Mouse (Mus musculus) gastrocnemius, adult 8-10 months (tissue): ENCODE measurements around the gene Mpnd. TPM values are rescaled to one million over a fixed set of nuclear protein-coding genes. Genes with fewer than 3 reads are reported as not detected.

Experiments
- DNase-seq, 2 experiments: peaks; one replicate each; pipeline ENCODE4 v3.0.0; 2022; ENCODE audit warnings: low spot score in 2 of 2
- total RNA-seq, 4 experiments: library from RNA; stranded (reverse); gene quantifications; 2 replicates each; pipeline ENCODE4 v1.2.4; 2022

The Mpnd gene
- total RNA-seq, 4 experiments from 2014 or later = 41.3 to 55.2 (median 42.4) TPM

DNA sequence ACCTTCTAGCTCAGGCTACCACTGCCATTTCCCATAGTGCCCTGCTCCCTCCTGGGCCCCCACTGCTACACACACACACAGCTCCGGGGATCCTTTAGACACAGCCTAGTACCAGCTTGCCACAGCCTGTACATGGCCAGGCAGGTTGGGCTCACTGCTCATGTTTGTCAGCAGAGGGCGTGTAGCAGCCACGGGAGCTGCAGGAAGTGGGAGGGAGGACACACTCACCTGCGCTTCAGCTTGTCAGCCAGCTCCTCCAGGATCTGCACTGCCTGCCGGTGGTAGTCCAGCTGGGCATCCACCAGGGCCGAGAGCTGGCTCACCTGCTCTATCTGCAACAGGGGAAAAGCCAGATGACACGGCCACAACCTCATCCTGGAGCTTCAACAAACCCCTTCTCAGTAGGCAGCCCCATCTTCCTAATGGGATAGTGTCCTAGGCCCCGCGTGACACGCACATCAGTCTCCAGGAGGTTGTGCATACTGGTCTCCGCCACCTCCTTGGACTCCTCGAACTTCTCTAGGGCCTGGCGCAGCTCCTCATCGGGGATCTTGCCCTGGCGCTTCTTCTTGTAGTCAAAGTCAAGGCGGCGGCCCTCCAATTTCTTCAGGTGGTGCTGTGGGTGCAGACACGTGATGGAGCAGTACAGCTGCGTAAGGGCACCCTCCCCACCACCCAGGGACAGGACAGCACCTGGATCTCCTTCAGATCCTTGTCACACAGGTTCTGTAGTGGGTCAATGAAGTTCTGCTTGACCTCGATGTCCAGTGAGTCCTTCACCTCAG is 13.0 kb downstream of the Mpnd start:
- DNase-seq = peak in 1 of 2 experiments; percentile 5

DNA sequence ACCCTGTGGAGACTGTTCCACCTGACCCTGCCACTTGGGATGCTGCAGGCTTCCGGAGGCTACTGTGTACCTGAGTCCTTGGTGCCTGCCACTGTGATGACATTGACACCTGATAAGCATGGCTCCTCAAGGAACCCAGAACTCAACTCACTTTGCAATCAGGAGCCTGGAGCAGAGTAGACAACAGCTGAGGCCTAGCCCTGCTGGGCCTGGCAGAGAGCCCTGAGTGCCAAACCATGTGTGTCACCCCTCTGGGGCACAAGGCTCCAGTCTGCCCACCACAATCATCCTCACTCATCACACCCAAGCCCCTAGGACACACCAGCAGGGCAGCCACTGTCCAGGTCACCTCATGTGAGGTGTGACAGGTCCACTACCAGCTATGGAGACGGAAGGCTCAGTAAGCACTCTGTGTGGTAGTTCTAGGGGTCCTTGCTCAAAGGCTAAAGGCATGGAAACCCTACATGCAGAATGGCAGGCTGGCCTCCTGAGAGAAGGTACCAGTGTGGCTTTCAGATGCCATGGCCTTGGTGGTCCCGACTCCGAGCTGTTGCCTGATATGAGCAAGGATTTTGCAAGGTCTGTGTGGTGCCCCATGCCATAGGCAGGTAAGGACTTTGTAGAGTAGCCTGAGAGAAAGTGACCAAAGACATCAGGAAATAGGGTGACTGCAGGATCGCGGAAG is 15.0 kb downstream of the Mpnd start:
- no peak for DNase-seq

DNA sequence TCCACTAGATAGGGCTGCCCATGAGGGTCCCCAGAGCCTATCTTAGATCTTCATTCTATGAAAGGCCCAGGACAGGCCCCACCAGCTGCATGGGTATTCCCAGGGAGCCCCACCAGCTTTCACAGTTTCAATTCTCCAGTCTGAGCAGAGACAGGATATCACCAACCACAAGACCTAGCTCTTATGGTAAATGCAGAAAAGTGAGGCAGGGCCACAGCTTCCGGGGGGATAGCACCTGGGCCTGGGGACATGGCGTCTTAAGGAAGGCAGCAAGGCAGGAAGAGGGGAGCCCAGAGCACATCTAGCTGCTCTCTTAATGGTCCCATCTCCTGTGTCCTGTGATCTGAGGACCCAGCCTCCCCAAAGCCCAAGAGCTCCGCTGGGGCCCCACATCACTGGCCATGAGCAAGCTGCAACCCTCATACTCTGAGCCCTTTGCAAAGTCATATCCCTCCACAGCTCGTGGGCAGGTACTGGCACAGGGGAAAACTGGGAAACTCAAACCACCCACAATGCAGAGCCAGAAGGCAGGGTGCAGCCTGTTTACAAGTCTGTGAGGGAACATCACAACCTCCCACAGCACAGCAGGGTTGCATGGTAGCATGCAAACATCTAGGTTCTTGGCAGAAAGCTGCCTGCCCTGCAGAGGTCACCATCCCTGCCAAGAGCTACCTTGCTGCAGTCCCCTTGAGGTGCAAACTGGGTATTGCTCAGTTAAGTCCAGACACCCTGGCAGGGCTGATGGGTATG is 15.8 kb downstream of the Mpnd start:
- DNase-seq = no peak

DNA sequence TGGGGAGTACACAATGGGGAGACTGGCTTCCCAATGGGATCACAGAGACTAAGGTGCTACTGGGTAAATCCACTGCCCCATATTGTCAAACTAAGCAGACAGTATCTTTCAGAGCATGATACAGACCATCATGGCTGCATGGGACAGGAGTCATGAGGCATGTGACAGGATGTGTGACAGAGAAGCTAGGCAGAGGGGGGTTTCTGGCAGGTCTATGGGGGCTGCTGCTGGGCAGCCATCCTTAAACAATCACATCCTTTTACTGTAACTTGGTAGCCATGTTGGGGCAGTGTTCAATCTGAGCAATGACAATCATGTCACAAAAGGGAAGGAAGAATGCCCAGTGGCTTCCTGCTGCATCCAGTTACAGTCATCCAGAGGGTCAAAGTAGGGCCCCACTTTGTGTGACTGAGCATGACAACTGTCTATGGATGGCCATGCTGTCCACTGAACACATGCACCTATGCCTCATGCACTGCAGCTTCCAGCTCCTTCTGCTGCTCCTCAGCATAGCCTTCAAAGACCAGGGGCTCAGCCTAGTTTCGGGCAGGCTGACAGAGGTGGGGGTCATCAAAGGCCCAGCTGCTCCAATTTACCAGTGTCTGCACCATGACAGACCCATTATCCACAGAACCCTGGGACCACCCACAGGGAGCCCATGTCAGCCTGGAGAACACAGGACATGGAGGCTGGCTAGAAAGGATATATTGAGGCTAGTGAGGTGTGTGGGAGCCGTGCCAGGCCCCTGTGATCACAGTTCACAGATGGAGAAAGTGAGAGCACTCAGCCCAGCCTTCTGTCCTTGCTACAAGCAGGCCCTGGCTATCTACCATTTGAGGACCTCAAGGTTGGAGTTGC is 16.8 kb downstream of the Mpnd start:
- peak in 1 of 2 experiments; percentile 7 for DNase-seq

DNA sequence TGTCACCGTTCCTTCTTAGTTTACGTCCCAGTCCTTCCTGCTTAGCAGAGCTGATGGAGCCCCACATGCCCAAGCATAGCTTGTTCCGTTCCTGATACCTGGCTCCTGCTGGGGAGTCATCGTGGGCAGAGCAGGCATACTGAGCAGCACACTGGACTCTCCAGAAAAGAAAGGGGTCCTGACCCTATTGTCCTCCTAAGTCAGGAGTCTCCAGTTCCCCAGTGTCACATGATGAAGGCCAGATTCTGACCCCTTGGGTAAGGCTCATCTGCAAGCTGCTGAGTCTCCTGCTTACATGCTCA is 17.4 kb downstream of the Mpnd start:
- DNase-seq = no peak

DNA sequence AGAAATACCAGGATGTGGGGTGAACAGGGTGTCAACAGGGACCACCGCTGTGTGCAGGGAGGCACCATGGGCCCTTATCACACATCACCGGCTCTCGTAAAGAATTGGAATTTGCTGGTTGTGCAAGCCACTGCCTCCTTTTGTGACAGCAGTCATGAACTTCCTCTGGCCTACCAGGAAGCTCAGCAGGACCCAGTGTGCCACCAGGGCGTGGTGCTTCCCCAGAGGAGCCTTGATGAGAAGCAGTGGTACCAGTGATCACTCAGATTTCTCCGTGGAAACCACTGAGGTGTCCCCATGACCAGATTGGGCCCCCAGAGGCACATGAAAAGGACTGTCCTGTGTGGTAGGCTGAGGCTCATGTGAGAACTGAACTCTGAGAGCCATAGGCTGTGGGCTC is 17.9 kb downstream of the Mpnd start:
- DNase-seq = peak in 1 of 2 experiments; percentile 5

DNA sequence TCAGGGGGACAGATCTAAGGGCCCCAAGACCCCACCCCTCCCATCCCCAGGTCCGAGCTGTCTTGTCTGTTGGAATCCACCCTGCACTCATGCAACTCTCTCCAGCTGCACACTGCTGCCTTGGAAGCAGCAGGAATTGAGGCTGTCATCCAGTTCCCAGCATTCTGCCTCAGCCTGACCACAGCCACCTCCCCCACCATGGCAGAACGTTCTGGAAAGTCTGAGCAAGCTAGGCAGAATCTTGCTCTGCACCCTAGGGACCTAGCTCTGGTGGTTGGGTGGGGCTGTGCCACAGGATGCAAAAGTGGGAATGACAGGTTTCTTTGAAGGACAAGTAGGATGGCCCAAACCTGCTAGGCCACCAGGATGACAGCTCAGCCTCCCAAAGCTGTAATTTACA is 19.0 kb downstream of the Mpnd start:
- DNase-seq = peak in 1 of 2 experiments; percentile 3

DNA sequence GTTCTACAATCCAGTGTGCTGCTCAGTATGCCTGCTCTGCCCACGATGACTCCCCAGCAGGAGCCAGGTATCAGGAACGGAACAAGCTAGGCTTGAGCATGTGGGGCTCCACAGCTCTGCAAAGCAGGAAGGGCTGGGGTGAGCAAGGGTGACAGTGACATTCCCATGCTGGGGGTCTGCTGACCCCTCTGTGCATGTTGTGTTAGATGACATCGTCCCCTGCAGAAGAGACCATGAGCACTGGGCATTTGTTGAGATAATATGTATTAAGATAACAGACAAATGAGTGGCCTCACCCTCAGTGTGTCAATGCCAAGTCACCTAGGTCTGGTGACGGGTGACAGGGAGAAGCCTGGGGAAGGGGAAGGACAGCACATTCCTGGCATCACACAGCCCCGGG is 19.4 kb downstream of the Mpnd start:
- DNase-seq = no peak

DNA sequence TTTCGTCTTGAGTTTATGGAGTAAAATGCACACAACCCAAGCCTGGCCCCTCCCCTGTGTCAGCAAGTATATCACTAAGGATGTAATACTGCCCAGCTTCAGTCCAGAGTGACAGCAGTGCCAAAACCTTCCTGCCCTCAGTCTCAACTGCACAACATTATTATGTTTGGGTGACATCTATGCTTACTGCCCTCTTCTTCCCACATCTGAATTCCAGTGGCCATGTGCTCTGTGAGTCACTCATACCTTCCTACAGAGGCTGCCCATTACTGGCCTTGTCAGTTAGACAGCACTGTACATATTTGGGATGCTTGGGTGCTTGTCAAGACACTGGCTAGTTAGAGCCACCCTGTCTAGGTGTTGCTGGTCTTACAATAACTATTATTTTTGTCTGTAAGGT is 20.8 kb downstream of the Mpnd start:
- DNase-seq = no peak

DNA sequence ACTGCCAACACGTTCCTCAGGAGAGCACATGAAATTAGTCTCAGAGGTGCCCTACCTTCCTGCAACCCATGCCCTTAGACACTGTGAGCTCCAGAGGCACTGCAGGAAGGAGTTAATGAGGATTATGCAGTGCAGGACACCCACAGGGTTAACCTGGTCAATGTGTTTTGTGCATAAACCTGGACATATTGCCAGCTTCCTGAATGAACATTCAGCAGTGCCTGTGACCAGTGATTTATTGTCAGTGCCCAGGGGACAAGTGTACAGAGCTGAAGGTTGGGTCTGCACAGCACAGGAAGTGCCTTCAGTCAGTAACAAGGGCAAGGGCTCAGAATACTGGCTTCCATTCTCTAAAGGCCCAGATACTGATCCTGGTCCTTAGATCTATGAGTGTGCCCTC is 21.4 kb downstream of the Mpnd start:
- no peak for DNase-seq

DNA sequence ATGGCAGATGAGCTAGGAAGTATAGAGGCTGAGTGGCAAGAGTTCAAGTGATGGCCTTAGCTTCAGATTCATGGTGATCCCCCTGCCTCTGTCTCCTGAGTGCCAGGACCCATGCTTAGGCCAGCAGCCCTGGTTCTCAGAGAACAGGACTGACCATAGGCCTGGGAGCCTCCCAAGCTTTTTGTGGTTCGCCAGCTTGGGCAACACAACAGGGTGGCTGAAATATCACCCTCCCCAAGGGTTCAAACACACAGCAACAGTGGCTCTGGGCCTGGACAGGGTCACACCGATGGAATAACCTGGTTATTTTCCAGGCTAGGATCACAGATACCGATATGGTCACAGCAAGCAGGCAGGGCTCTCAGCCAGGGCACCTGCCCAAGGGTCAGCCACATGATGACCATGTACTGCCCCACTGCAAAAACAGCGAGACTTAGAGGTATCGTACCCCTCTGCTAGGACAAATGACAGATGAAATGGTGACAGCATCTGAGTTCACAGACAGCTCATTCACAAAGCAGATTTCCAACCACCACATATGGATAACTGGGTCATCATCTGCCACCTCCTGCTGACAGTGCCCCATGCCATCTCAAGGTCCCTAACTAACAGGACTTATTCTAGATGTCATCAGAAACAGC is 22.4 kb downstream of the Mpnd start:
- peak; percentile 76 to 77 for DNase-seq

DNA sequence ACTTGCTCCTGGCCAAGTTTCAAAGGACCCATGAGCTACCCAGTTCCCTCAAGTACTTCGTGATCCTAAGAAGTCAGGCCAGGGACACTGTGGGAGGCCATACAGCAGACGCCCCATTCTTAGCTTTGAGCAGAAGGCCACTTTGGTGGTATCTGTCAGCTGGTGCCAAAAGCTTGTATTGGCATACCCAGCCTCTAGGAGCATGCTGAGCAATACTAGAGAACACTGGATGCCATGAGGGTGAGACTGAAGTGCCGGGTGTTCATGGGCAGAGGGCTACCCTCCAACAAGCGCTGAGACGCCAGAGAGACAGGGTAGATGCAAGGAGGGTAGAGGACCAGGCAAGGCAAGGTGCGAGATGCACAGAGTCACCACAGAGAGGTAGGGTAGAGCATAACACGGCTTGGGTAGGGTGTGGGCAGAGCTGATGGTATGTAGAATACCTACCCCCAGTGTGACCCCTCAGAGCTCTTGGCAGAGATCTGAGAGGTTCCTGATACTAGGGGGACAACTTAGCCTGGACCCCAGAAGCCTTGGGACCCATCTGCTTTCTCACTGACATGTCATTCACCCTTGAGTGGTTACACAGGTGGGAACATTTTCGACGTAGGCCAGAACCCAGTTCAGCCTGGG is 24.8 kb downstream of the Mpnd start:
- DNase-seq = no peak

DNA sequence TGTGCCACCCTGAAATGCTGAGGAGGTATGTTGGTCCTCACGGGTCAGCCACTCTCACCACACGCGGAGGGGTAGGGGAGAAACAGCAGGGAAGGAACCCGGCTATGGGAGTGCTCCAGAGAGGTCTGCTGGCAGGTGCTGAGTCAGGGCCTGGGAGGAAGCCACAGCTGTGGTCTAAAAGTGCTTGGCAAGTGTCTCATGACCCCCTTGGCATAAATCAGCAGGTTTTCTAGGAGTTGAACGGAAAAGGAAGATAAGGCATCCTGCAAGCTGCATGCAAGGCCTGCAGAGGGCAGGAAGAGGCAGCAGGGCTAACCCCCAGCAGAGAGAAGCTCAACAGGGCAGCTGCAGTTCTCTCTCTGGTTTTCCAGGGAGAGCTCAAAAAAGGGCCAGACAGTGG is 25.4 kb downstream of the Mpnd start:
- DNase-seq = no peak

DNA sequence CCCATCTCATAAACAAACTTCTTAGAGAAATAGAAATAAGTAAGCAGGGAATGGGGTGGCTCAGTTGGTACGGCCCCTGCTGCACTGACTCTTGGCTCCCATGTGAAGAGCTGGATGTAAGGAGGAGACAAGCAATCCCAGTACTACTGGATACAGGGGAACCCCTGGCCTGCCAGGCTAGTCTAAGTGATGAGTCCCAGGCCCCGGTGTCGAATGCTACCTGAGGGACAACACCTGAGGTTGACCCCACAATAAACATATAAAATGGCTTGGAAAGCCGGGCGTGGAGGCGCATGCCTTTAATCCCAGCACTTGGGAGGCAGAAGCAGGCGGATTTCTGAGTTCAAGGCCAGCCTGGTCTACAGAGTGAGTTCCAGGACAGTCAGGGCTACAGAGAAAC is 25.9 kb downstream of the Mpnd start:
- DNase-seq = no peak

DNA sequence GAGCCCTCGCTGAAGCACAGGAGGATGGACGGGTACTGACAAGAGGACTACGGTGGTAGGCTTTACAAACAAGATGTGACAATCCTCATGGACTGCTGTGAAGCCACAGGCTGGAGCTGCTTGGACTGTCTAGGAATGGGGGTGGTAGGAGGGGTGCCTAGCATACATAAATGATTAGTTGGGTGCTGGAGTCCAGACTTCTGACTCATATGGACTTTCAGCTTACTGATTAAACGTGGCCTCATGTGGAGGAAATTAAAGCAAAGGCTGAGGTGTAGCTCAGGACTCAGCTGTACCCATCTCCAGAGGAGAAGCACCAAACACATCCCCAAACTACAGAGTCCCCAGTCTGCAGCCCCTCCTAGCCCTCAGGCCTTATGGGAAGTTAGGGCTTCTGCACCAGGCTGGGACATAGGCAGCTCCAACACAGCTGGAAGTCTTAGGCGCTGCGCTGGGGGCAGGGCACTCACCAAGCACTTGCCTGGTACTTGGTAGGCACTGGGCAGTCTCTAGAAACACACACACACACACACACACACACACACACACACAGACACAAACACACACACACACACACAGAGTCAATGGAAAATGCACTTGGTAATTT is 26.7 kb downstream of the Mpnd start:
- DNase-seq = no peak

DNA sequence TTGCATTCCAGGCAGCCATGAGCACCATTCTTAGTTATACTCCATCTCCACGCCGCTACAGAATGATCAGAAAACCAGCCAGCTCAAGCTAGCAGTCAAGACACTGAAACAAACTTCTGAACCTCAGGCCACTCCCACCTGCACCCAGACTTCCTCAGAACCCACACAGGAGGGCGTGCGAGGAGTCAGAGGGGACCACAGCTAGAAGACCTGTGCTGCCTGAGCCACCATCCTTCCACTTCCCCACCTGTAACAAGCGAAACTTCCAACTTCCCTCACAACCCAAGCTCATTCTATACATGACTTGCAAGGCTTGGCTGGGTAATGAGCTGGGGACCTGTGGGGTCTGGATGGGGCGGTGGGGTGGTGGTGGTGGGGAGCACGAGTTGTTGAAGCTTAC is 27.3 kb downstream of the Mpnd start:
- no peak for DNase-seq

DNA sequence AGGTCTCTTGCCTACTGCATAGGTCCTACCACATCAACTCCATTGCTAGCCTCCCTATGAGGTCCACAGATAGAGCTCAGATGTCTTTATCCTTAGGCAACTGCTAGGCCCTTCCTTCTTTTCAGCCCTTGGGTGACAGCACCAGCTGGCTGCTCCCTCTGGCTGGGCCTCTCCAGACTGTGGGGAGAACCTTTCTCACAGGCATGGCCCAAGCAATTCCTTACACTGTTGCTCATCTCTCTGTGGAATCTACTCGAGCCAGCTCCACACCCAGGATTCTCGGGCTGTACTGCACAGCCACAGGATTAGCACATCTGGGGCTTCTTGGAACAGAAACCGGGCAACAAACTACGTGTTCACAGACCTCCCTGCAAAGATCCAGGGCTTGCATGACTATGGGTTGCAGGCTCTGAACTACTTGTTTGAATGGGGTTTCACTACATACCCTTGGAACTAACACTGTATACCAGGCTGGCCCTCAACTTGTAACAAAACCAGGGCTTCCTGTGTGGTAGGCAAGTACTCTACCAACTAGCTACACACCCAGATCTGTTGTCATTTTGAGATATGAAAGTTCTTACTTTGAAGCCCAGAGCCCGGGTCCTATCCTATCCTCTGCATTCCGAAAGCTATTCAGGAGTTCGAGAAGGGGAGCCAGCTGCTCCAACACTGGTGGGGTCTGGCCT is 28.7 kb downstream of the Mpnd start:
- peak in 1 of 2 experiments; percentile 40 for DNase-seq

DNA sequence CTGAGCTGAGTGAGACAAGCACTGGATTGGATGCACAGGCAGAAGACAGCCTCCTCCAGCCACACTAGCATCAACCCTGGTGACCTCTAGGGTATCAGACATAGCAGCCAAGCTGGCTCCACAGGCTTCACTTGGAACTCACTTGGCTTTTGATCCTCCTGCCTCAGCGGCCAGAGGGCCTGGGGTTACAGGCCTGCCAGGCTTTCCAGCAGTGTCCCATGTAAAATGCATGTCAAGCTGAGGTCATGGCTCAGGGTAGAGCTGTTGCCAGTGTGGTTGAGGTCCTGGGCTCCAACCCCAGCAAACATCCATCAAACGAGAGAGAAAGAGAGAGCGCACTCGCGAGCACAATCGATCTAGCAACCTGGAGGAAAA is 29.2 kb downstream of the Mpnd start:
- DNase-seq = no peak

DNA sequence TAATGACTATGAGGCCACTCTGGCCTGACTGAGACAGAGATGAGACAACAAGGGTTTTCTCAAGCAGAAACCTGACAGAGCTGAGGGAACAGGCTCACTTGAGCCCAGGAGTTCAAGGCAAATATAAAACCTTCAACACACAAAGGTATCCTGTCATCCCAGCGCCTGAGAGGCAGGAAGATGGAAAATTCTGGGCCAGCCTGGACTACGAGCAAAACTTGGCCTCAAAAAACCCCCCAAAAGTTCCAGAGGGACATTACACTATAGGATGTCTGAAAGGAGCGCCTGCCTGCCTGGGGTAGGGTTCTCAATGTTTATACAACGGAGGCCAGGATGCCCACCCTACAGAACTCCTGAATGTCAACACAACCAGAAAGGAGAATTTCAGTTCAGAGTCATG is 29.7 kb downstream of the Mpnd start:
- no peak for DNase-seq
